Mouse (Mus musculus) spleen, adult 10 weeks (tissue): ENCODE results near the gene Ptrhd1. TPM values are rescaled to one million over a fixed set of nuclear protein-coding genes. Genes with fewer than 3 reads are reported as not detected.

Source experiments
- polyA plus RNA-seq: library from polyadenylated mRNA; stranded (reverse); fragments of 350-450 nt; fragmentation: Illumina TruSeq; extraction: RNeasy Lipid Tissue Mini Kit (QIAGEN cat#74804); gene quantifications from one replicate; pipeline ENCODE4 v1.2.3, GENCODE M21; 2015; ENCODE audit warnings: low replicate concordance; ENCODE audit not compliant: insufficient read depth

The Ptrhd1 gene
- polyA plus RNA-seq: 3.0 TPM

DNA sequence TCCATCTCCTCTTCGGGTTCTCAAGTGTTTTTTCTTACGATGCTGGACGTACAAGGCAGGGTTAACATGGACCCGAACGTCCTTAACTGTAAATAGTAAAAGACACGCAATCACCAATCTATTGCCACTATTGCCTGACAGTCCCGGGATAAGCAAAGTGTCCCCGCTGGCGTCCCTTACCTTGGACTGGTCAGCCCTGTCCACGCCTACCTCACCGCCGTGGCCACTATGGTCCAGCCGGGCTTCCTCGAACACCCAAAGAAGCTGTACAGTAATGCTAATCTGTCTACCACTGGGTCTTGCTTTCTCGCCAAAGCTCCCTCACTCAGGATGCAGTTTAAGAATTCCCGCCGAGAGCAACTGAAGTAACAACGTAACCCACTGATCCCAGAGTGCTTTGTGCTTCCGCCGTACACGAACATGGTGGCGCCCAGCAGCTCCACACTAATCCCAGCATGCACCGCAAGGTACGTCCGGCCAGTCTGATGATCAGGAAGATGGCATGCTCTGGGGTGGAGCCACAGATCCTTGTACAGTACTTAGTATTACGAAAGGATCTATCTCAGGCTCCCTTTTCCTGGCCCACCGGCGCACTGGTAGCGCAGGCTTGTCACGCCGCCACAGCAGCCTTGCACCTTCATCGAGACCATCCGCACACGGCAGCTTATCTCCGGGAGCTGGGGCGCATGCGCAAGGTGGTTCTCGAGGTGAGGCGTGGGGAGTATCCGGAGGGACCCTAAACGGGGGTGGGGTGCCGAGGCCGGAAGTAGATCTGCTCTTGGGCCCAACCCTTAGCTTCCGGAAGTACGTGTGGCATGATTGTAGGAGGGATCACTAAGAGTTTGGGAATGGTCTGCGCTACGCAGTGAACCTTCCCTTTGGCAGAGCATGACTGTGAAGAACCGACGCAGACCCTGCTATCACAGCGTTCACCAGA is at the start of gene Ptrhd1, which contains the start of gene Cenpo:
Gene Ptrhd1, plus strand, starts transcription at position 456 of the 937 bp plus-strand sequence.
Gene Cenpo, minus strand, starts transcription at position 723 of the 937 bp plus-strand sequence.

Other genes starting within 250 kb of the Ptrhd1 start
- gene Efr3b, start 195.1 kb upstream of the Ptrhd1 start, polyA plus RNA-seq: 3.8 TPM
- gene Dnajc27, start 151.4 kb upstream of the Ptrhd1 start, polyA plus RNA-seq: 10.0 TPM
- gene Adcy3, start 100.9 kb upstream of the Ptrhd1 start, polyA plus RNA-seq: 8.0 TPM
- gene Cenpo, start 267 bp downstream of the Ptrhd1 start, polyA plus RNA-seq: 26.6 TPM
- gene Ncoa1, start 243.2 kb downstream of the Ptrhd1 start, polyA plus RNA-seq: 22.5 TPM